Comparison of ENCODE assay signal across 8 mouse cellular contexts in genomic region chr7:132287340-132287664, GRCm38 (mm10). TPM values are rescaled to one million over a fixed set of nuclear protein-coding genes. Genes with fewer than 3 reads are reported as not detected.
DNase-seq lines count a peak whose midpoint lies in the region; ATAC-seq and TF ChIP-seq lines count a peak whose summit lies in the region.
"Had no signal": no experiment of that assay in that cellular context is flagged by ENCODE, and none has a peak within 500 bp of the region (broad histone marks: within the 10 kb centered on the region; RNA-seq: fewer than 3 reads in every experiment).

No protein-coding gene starts in this region.

- WGBS in kidney, postnatal 0 days = 58% methylated on average over 3 of the region's 3 CpGs
- WGBS in intestine, embryonic 16.5 days = 58% methylated on average over 3 of the region's 3 CpGs

- H3K4me3 ChIP-seq in kidney, postnatal 0 days (replicated peaks; ENCODE audit: low read depth, low read length) = no peak overlapping the region
- no peak overlapping the region for H3K4me3 ChIP-seq in intestine, embryonic 16.5 days (ENCODE audit: low read length)

- no peak for DNase-seq in kidney, postnatal 0 days (ENCODE audit: low spot score)
- DNase-seq in kidney, adult 11 months = no peak
- peak; percentile 26 for DNase-seq in thymus, postnatal 4 days
- no peak for DNase-seq in thymus, adult 18-20 months
- no peak for DNase-seq in layer of hippocampus, adult 11-12 months (ENCODE audit: low spot score)
- DNase-seq: gastrocnemius, postnatal 25 days had no signal

- H3K9me3 ChIP-seq in kidney, postnatal 0 days (replicated peaks; ENCODE audit: low read length) = no peaks in the 10 kb centered on the region
- no peaks in the 10 kb centered on the region for H3K9me3 ChIP-seq in intestine, embryonic 16.5 days (ENCODE audit: control insufficient read depth, low read length)

- peak; percentile 15; the same call in 1 of the 2 replicates for ATAC-seq in kidney, postnatal 0 days (replicated peaks; ENCODE audit: low FRiP score, low read depth)
- ATAC-seq in intestine, embryonic 16.5 days = no peak
- ATAC-seq in inflammation-experienced regulatory T-cells, adult 6 months = no peak

- no peaks in the 10 kb centered on the region for H3K27me3 ChIP-seq in kidney, postnatal 0 days (ENCODE audit: insufficient read depth, low read length)
- no peaks in the 10 kb centered on the region for H3K27me3 ChIP-seq in intestine, embryonic 16.5 days (replicated peaks; ENCODE audit: control insufficient read depth, insufficient read depth, low read length)

- TF ChIP-seq CTCF in kidney, postnatal 0 days (IDR thresholded peaks at IDR 0.05; ENCODE audit: low read depth) = no peak

- peaks cover 52% of the 10 kb centered on the region for H3K4me1 ChIP-seq in kidney, postnatal 0 days (replicated peaks; ENCODE audit: insufficient read depth, low read length)
- H3K4me1 ChIP-seq in intestine, embryonic 16.5 days (ENCODE audit: control insufficient read depth, insufficient read depth, low read length) = peaks cover 80% of the 10 kb centered on the region

- H3K4me2 ChIP-seq in kidney, postnatal 0 days (ENCODE audit: low read length) = no peak overlapping the region
- peak overlapping the region; percentile 24; the same call in 1 of the 2 replicates for H3K4me2 ChIP-seq in intestine, embryonic 16.5 days (ENCODE audit: low read depth, low read length)

- no peaks in the 10 kb centered on the region for H3K36me3 ChIP-seq in kidney, postnatal 0 days (ENCODE audit: insufficient read depth, low read length)
- H3K36me3 ChIP-seq in intestine, embryonic 16.5 days (ENCODE audit: control insufficient read depth, insufficient read depth, low read length) = no peaks in the 10 kb centered on the region

- peak overlapping the region; percentile 51; the same call in 1 of the 2 replicates for H3K27ac ChIP-seq in kidney, postnatal 0 days
- H3K27ac ChIP-seq in intestine, embryonic 16.5 days (ENCODE audit: low read length) = peak overlapping the region; percentile 95

- no peak overlapping the region for H3K9ac ChIP-seq in kidney, postnatal 0 days (ENCODE audit: low read depth, low read length)
- H3K9ac ChIP-seq in intestine, embryonic 16.5 days (ENCODE audit: low read depth, low read length) = peak overlapping the region; percentile 52; the same call in 1 of the 2 replicates

RNA-seq across cellular contexts. Expression of gene Chst15, which starts 29.7 kb away (rescaled TPM):
- 8.6 and 10.8 TPM in 2 replicates for polyA plus RNA-seq in kidney, postnatal 0 days (2015; fragmentation: Nextera tagmentation; extraction: Ambion mirVana)
- polyA plus RNA-seq in intestine, embryonic 16.5 days (2015; fragmentation: Nextera tagmentation; extraction: Ambion mirVana) = 20.6 and 21.1 TPM in 2 replicates
- polyA plus RNA-seq in inflammation-experienced regulatory T-cells, adult 6 months (2017; shearing (Covaris generic)) = 1 to 10 TPM in 2 of 3 experiments, under 1 TPM in 1; 0.88 to 6.2 (median 4.8) TPM
